Mouse (Mus musculus): ENCODE data around the gene Aff3. TPM values are rescaled to one million over a fixed set of nuclear protein-coding genes. Genes with fewer than 3 reads are reported as not detected.

Gene Aff3
- total RNA-seq, 1 experiment: 1.7 TPM

DNA sequence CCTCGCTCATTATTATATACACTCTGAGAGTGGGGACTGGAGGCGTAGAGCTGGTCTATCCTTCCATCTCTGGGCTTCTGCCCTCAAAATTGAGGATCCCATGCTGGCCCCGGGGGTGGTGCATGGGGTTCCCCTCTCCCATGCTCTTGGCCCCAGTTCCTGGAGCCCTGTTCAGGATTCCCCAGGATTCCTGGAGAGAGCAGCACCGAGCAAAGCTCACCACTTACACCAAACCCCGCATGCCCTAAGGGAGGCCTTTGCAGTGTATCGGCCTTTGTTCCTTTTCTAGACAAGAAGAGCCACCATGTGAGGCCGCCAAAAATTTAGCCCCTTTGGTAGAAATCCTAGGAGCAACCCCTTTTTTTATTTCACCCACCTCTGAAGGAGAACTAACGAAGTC lies 36.3 kb downstream of the Aff3 start:
- no peak for DNase-seq (ENCODE audit: low read depth, low spot score)
- TF ChIP-seq ZC3H11A (IDR thresholded peaks at IDR 0.05; ENCODE audit: borderline replicate concordance, low read depth, low read length) (no peak), HCFC1 (IDR thresholded peaks at IDR 0.05; ENCODE audit: borderline replicate concordance, insufficient read depth, low read length) (no peak), CHD2 (IDR thresholded peaks at IDR 0.05; ENCODE audit: low read depth, low read length) (no peak), ZNF384 (IDR thresholded peaks at IDR 0.05; ENCODE audit: low read depth, low read length) (no peak), MAFK (IDR thresholded peaks at IDR 0.05; ENCODE audit: insufficient read depth, low read depth, low read length) (no peak)
- Histone ChIP-seq H3K9me3 (ENCODE audit: control insufficient read depth, insufficient read depth, low read depth, low read length) (no peaks in the 10 kb centered on the region), H3K4me3 (ENCODE audit: insufficient read depth in 1 of 2, low read depth in 1 of 2, low read length in 2 of 2, poor library complexity in 1 of 2, severe bottlenecking in 1 of 2) (no peak overlapping the region), H3K9ac (ENCODE audit: insufficient read depth, low read depth, low read length, poor library complexity, severe bottlenecking) (no peak overlapping the region), H3K4me1 (ENCODE audit: control insufficient read depth in 2 of 2, insufficient read depth in 2 of 2, low read length in 2 of 2, poor library complexity in 1 of 2) (peaks cover 0 to 8% of the 10 kb centered on the region in 2 experiments; a peak in 1 of 4 replicates), H3K27ac (ENCODE audit: insufficient read depth, low read depth, low read length, poor library complexity, severe bottlenecking) (no peak overlapping the region), H3K36me3 (ENCODE audit: control insufficient read depth, insufficient read depth, low read length, poor library complexity, severe bottlenecking) (no peaks in the 10 kb centered on the region)
- in situ Hi-C loops (cut with MboI; ENCODE audit: low sequenced_read_pairs in 2 of 2, unreplicated experiment in 2 of 2): no loop called here

DNA sequence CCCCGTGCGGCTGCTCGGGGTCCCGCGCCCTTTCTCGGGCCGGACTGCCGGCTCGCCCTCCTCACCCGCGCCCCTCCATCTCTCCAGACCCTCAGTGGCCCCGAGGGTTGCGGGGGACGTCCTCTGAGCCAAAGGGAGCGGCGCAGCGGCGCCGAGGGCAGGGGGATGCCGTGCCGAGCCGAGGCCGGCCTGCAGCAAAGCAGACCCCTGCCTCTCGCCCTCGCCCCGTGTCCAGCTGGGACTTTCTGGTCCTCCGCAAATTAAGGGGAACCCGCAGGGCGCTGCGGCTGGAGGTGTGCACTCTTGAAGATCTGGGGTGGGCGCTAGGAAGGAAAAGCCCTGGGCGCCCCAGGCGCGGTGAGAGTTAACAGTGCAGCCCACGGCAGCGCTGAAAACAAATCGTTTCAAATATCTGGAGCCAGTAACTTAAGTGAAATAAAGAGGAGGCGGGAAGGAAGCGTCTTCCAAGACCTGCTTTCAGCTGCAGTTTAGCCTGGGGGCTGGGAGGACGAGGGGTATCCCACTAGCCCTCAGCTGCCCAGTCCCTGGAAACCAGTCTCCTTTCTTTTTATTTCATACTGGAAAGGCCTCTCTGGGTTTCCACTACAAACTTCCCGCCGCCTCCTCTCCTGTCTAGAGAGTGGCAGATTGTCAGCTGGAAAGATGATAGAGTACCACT lies 36.9 kb downstream of the Aff3 start:
- Histone ChIP-seq H3K27ac (ENCODE audit: insufficient read depth, low read depth, low read length, poor library complexity, severe bottlenecking) (no peak overlapping the region), H3K9ac (ENCODE audit: insufficient read depth, low read depth, low read length, poor library complexity, severe bottlenecking) (peak overlapping the region; percentile 74), H3K4me3 (ENCODE audit: insufficient read depth in 1 of 2, low read depth in 1 of 2, low read length in 2 of 2, poor library complexity in 1 of 2, severe bottlenecking in 1 of 2) (peak overlapping the region; percentile 74 to 87), H3K4me1 (ENCODE audit: control insufficient read depth in 2 of 2, insufficient read depth in 2 of 2, low read length in 2 of 2, poor library complexity in 1 of 2) (peaks cover 0 to 12% of the 10 kb centered on the region in 2 experiments; a peak in 1 of 4 replicates), H3K9me3 (ENCODE audit: control insufficient read depth, insufficient read depth, low read depth, low read length) (no peaks in the 10 kb centered on the region), H3K36me3 (ENCODE audit: control insufficient read depth, insufficient read depth, low read length, poor library complexity, severe bottlenecking) (no peaks in the 10 kb centered on the region)
- TF ChIP-seq ZNF384 (IDR thresholded peaks at IDR 0.05; ENCODE audit: low read depth, low read length) (no peak), CHD2 (IDR thresholded peaks at IDR 0.05; ENCODE audit: low read depth, low read length) (no peak), ZC3H11A (IDR thresholded peaks at IDR 0.05; ENCODE audit: borderline replicate concordance, low read depth, low read length) (no peak), MAFK (IDR thresholded peaks at IDR 0.05; ENCODE audit: insufficient read depth, low read depth, low read length) (no peak), HCFC1 (IDR thresholded peaks at IDR 0.05; ENCODE audit: borderline replicate concordance, insufficient read depth, low read length) (0 out of 2 replicates have a peak, but pooled peaks have one; percentile 28)
- in situ Hi-C loops (cut with MboI; ENCODE audit: low sequenced_read_pairs in 2 of 2, unreplicated experiment in 2 of 2): no loop called here
- no peak for DNase-seq (ENCODE audit: low read depth, low spot score)

DNA sequence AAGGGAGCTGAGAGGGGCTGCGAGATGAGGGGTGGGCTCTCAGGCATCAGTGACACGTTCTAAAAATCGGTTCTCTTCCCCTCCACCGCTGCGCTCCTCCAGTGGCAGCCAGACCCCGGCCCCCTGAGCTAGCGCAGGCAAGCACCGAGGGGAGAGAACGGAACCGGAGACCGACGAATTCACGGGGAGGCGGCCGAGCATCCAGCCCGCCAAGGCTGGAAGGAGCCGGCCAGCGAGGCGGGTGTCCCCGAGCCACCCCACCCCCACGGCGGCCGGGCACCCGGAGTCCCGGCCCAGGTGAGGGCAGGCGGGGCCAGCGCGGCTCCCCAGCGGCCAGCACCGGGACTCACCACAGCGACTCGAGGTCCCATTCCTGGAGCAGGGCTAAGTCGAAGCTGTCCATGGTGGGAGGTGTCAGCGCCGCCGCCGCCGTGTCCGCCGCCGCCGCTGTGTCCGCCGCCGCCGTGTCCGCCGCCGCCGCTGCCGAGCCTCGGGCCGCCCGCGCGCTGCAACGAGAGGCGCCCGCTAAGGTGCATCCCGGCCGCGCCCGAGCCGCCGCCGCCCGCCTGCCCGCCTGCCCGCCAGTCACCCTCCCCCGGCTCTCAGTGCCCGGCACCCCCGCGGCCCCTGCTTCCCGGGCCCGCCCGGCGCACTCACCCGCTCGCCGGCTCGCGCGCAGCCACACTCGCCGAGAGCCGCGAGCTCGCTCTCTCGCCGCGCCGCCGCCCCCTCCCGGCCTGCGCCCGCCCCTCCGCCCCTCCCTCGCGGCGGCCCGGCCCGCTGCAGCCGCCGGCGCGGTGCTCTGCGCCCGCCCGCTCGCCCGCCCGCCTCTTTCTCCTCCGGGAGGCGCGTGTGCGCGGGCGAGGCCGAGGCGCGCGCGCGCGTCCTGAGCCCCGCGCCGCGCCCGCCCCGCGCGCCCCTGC lies 37.8 kb downstream of the Aff3 start:
- Histone ChIP-seq H3K27ac (ENCODE audit: insufficient read depth, low read depth, low read length, poor library complexity, severe bottlenecking) (no peak overlapping the region), H3K36me3 (ENCODE audit: control insufficient read depth, insufficient read depth, low read length, poor library complexity, severe bottlenecking) (no peaks in the 10 kb centered on the region), H3K9ac (ENCODE audit: insufficient read depth, low read depth, low read length, poor library complexity, severe bottlenecking) (peak overlapping the region; percentile 74), H3K4me3 (ENCODE audit: insufficient read depth in 1 of 2, low read depth in 1 of 2, low read length in 2 of 2, poor library complexity in 1 of 2, severe bottlenecking in 1 of 2) (peak overlapping the region; percentile 75 to 87), H3K9me3 (ENCODE audit: control insufficient read depth, insufficient read depth, low read depth, low read length) (no peaks in the 10 kb centered on the region), H3K4me1 (ENCODE audit: control insufficient read depth in 2 of 2, insufficient read depth in 2 of 2, low read length in 2 of 2, poor library complexity in 1 of 2) (peaks cover 2 to 15% of the 10 kb centered on the region in 2 experiments; a peak in 2 of 4 replicates)
- TF ChIP-seq HCFC1 (IDR thresholded peaks at IDR 0.05; ENCODE audit: borderline replicate concordance, insufficient read depth, low read length): no peak
- TF ChIP-seq CHD2 (IDR thresholded peaks at IDR 0.05; ENCODE audit: low read depth, low read length): no peak
- TF ChIP-seq ZC3H11A (IDR thresholded peaks at IDR 0.05; ENCODE audit: borderline replicate concordance, low read depth, low read length): no peak
- no peak for TF ChIP-seq ZNF384 (IDR thresholded peaks at IDR 0.05; ENCODE audit: low read depth, low read length)
- no peak for TF ChIP-seq MAFK (IDR thresholded peaks at IDR 0.05; ENCODE audit: insufficient read depth, low read depth, low read length)
- in situ Hi-C loops (cut with MboI; ENCODE audit: low sequenced_read_pairs in 2 of 2, unreplicated experiment in 2 of 2): no loop called here
- DNase-seq (ENCODE audit: low read depth, low spot score): no peak

DNA sequence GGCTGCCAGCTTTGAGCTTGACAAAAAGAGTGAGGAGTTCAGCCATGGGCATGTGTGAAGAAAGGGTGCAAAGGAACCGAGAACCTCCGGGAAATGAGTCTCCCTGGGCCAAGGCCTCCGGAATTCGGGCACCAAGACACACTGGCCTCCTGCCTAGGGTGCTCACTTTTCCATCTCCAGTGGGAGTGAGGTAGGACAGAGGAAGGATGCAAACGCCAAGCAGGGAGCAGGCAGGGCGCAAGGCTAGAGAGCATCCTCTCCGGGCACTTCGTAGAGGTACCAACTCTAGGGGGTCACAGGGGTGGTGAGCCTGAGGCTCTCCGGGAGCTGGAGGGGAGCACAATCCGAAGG lies 38.4 kb downstream of the Aff3 start:
- H3K9me3 ChIP-seq (ENCODE audit: control insufficient read depth, insufficient read depth, low read depth, low read length): no peaks in the 10 kb centered on the region
- H3K36me3 ChIP-seq (ENCODE audit: control insufficient read depth, insufficient read depth, low read length, poor library complexity, severe bottlenecking): no peaks in the 10 kb centered on the region
- TF ChIP-seq ZC3H11A (IDR thresholded peaks at IDR 0.05; ENCODE audit: borderline replicate concordance, low read depth, low read length) (no peak), CHD2 (IDR thresholded peaks at IDR 0.05; ENCODE audit: low read depth, low read length) (no peak), HCFC1 (IDR thresholded peaks at IDR 0.05; ENCODE audit: borderline replicate concordance, insufficient read depth, low read length) (no peak), ZNF384 (IDR thresholded peaks at IDR 0.05; ENCODE audit: low read depth, low read length) (no peak), MAFK (IDR thresholded peaks at IDR 0.05; ENCODE audit: insufficient read depth, low read depth, low read length) (no peak)
- H3K4me3 ChIP-seq (ENCODE audit: insufficient read depth in 1 of 2, low read depth in 1 of 2, low read length in 2 of 2, poor library complexity in 1 of 2, severe bottlenecking in 1 of 2): peak overlapping the region; percentile 75 to 87
- H3K4me1 ChIP-seq (ENCODE audit: control insufficient read depth in 2 of 2, insufficient read depth in 2 of 2, low read length in 2 of 2, poor library complexity in 1 of 2): peaks cover 3 to 16% of the 10 kb centered on the region in 2 experiments; a peak in 3 of 4 replicates
- H3K27ac ChIP-seq (ENCODE audit: insufficient read depth, low read depth, low read length, poor library complexity, severe bottlenecking): no peak overlapping the region
- no peak for DNase-seq (ENCODE audit: low read depth, low spot score)
- in situ Hi-C loops (cut with MboI; ENCODE audit: low sequenced_read_pairs in 2 of 2, unreplicated experiment in 2 of 2): no loop called here
- H3K9ac ChIP-seq (ENCODE audit: insufficient read depth, low read depth, low read length, poor library complexity, severe bottlenecking): peak overlapping the region; percentile 74; the same call in 1 of the 2 replicates
